Mouse (Mus musculus): Measurements from ENCODE around the gene Phpt1. TPM values are rescaled to one million over a fixed set of nuclear protein-coding genes. Genes with fewer than 3 reads are reported as not detected.

Gene Phpt1
- total and polyA plus RNA-seq, 2 experiments from 2014 or later, result 39.8 to 192 TPM

DNA sequence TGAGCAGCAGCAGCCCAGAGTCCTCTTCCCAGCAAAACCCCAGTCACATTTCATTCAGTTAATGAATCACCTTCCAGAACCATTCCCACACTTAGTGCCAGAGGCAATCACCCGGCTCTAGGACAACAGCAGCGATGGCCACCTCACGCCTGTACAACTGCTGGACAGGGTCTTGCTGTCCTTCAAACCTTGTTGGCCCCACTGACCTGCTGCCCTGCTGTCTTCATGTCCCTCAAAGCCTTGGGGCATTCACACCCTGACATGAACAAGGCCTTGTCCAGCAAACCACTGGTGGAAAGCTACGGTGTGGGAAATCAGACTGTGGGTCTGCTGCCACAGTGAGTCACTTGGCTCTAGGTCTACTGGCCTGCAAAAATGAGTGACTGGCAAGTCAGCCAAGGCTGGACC lies 34.5 kb downstream of the Phpt1 start:
- 92% methylated on average over 4 of the region's 4 CpGs for WGBS
- no peaks in the 10 kb centered on the region for H3K27me3 ChIP-seq (ENCODE audit: insufficient read depth, low read length)
- DNase-seq (ENCODE audit: low spot score) (no peak), ATAC-seq (ENCODE audit: low FRiP score) (no peak)
- H3K36me3 ChIP-seq (ENCODE audit: insufficient read depth, low read length), result peaks cover 7% of the 10 kb centered on the region; the same call in 1 of the 2 replicates
- H3K9me3 ChIP-seq (ENCODE audit: low read length), result no peaks in the 10 kb centered on the region
- TF ChIP-seq CTCF (IDR thresholded peaks at IDR 0.05), result no peak
- no peak overlapping the region for H3K9ac ChIP-seq (replicated peaks; ENCODE audit: low read length, poor library complexity, severe bottlenecking)
- H3K4me2 ChIP-seq (ENCODE audit: low read depth, low read length, poor library complexity, severe bottlenecking), result no peak overlapping the region
- no peak overlapping the region for H3K27ac ChIP-seq (ENCODE audit: low read depth, low read length)
- H3K4me1 ChIP-seq (ENCODE audit: insufficient read depth, low read length), result no peaks in the 10 kb centered on the region
- H3K4me3 ChIP-seq (ENCODE audit: low read depth, low read length), result no peak overlapping the region

DNA sequence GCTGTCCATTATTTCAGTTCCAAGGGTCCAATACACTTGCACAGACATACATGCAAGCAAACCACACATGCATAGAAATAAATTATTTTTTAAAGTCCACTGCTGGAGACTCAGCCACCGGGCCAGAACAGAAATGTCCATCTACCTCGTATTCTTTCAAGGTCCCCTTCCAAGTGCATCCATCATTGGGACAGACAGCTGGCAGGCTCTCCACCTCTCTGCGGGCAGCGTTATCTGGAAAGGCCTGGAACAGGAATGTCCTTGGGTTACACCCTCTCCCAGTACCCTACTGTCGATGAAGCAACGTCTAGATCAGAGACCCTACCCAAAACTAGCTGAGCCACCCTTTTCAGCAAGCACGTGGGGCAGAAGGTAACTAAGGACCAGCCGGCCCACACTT lies 38.5 kb downstream of the Phpt1 start:
- 93% methylated on average over 8 of the region's 8 CpGs for WGBS
- H3K4me1 ChIP-seq (ENCODE audit: insufficient read depth, low read length), result no peaks in the 10 kb centered on the region
- H3K27me3 ChIP-seq (ENCODE audit: insufficient read depth, low read length), result no peaks in the 10 kb centered on the region
- H3K9me3 ChIP-seq (ENCODE audit: low read length), result no peaks in the 10 kb centered on the region
- no peak overlapping the region for H3K4me3 ChIP-seq (ENCODE audit: low read depth, low read length)
- DNase-seq (ENCODE audit: low spot score) (no peak), ATAC-seq (ENCODE audit: low FRiP score) (no peak)
- no peak overlapping the region for H3K27ac ChIP-seq (ENCODE audit: low read depth, low read length)
- peaks cover 10% of the 10 kb centered on the region for H3K36me3 ChIP-seq (ENCODE audit: insufficient read depth, low read length)
- TF ChIP-seq CTCF (IDR thresholded peaks at IDR 0.05), result no peak
- no peak overlapping the region for H3K4me2 ChIP-seq (ENCODE audit: low read depth, low read length, poor library complexity, severe bottlenecking)
- no peak overlapping the region for H3K9ac ChIP-seq (replicated peaks; ENCODE audit: low read length, poor library complexity, severe bottlenecking)

- 100% methylated on average over 2 of the region's 2 CpGs for WGBS
- Histone ChIP-seq H3K36me3 (ENCODE audit: insufficient read depth, low read length) (peaks cover 14% of the 10 kb centered on the region), H3K9ac (replicated peaks; ENCODE audit: low read length, poor library complexity, severe bottlenecking) (no peak overlapping the region), H3K9me3 (ENCODE audit: low read length) (no peaks in the 10 kb centered on the region), H3K4me1 (ENCODE audit: insufficient read depth, low read length) (no peaks in the 10 kb centered on the region), H3K4me3 (ENCODE audit: low read depth, low read length) (no peak overlapping the region), H3K27me3 (ENCODE audit: insufficient read depth, low read length) (no peaks in the 10 kb centered on the region), H3K27ac (ENCODE audit: low read depth, low read length) (no peak overlapping the region), H3K4me2 (ENCODE audit: low read depth, low read length, poor library complexity, severe bottlenecking) (no peak overlapping the region)
- DNase-seq (ENCODE audit: low spot score) (no peak), ATAC-seq (ENCODE audit: low FRiP score) (no peak)
- no peak for TF ChIP-seq CTCF (IDR thresholded peaks at IDR 0.05)
These were observed 40.2 kb downstream of the Phpt1 start for GRCm38 (mm10) chr2:25534866-25535182.

DNA sequence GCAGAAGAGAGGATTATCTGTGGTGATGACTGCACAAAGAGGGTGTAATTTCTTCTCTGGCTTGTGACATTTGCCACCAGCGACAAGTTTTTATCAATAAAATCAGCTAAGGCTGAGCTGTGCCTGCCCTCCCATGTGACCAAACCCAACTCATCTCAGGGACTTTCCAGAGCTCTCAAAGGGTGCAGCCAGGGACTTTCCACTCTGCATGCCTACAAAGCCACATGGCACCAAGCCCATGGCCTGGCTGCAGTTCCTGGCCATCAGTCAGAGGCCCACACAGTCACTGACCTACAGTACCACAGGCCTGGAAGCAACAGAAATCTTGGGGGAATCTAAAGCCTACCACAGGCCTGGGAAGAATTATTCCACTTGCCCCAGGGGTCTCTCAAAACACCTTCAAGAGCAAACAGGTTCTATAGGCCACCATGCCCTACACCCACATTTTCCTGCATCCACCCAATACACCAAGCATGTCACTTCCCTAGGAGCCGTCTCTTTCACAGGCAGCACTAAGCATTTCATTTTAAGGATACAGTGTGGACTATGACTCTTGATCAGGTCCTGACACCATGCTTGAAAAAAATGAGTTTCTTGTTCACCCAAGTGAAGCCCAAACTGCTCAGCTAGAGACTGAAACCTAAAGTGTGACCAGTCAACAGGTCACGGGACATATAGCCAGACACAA lies 40.7 kb downstream of the Phpt1 start:
- Histone ChIP-seq H3K27ac (ENCODE audit: low read depth, low read length) (no peak overlapping the region), H3K9me3 (ENCODE audit: low read length) (no peaks in the 10 kb centered on the region), H3K4me3 (ENCODE audit: low read depth, low read length) (no peak overlapping the region), H3K4me1 (ENCODE audit: insufficient read depth, low read length) (no peaks in the 10 kb centered on the region), H3K27me3 (ENCODE audit: insufficient read depth, low read length) (no peaks in the 10 kb centered on the region), H3K4me2 (ENCODE audit: low read depth, low read length, poor library complexity, severe bottlenecking) (no peak overlapping the region), H3K36me3 (ENCODE audit: insufficient read depth, low read length) (peaks cover 14% of the 10 kb centered on the region), H3K9ac (replicated peaks; ENCODE audit: low read length, poor library complexity, severe bottlenecking) (no peak overlapping the region)
- ATAC-seq (ENCODE audit: low FRiP score) (no peak), DNase-seq (ENCODE audit: low spot score) (peak; percentile 60)
- 80% methylated on average over 3 of the region's 3 CpGs for WGBS
- no peak for TF ChIP-seq CTCF (IDR thresholded peaks at IDR 0.05)

GRCm38 (mm10) chr2:25533707-25534106 lies 41.3 kb downstream of the Phpt1 start:
- Histone ChIP-seq H3K4me3 (ENCODE audit: low read depth, low read length) (no peak overlapping the region), H3K4me2 (ENCODE audit: low read depth, low read length, poor library complexity, severe bottlenecking) (no peak overlapping the region), H3K4me1 (ENCODE audit: insufficient read depth, low read length) (no peaks in the 10 kb centered on the region), H3K27ac (ENCODE audit: low read depth, low read length) (no peak overlapping the region), H3K9ac (replicated peaks; ENCODE audit: low read length, poor library complexity, severe bottlenecking) (no peak overlapping the region), H3K27me3 (ENCODE audit: insufficient read depth, low read length) (no peaks in the 10 kb centered on the region), H3K36me3 (ENCODE audit: insufficient read depth, low read length) (peaks cover 17% of the 10 kb centered on the region), H3K9me3 (ENCODE audit: low read length) (no peaks in the 10 kb centered on the region)
- ATAC-seq (ENCODE audit: low FRiP score), result no peak
- no peak for TF ChIP-seq CTCF (IDR thresholded peaks at IDR 0.05)
- WGBS, result 96% methylated on average over 2 of the region's 2 CpGs
- no peak for DNase-seq (ENCODE audit: low spot score)

- Histone ChIP-seq H3K36me3 (ENCODE audit: insufficient read depth, low read length) (peaks cover 56% of the 10 kb centered on the region), H3K4me3 (ENCODE audit: low read depth, low read length) (no peak overlapping the region), H3K4me1 (ENCODE audit: insufficient read depth, low read length) (no peaks in the 10 kb centered on the region), H3K9me3 (ENCODE audit: low read length) (no peaks in the 10 kb centered on the region), H3K4me2 (ENCODE audit: low read depth, low read length, poor library complexity, severe bottlenecking) (no peak overlapping the region), H3K27me3 (ENCODE audit: insufficient read depth, low read length) (no peaks in the 10 kb centered on the region), H3K9ac (replicated peaks; ENCODE audit: low read length, poor library complexity, severe bottlenecking) (no peak overlapping the region), H3K27ac (ENCODE audit: low read depth, low read length) (no peak overlapping the region)
- no peak for TF ChIP-seq CTCF (IDR thresholded peaks at IDR 0.05)
- ATAC-seq (ENCODE audit: low FRiP score) (no peak), DNase-seq (ENCODE audit: low spot score) (no peak)
- 93% methylated on average over 9 of the region's 9 CpGs for WGBS
These were observed 48.3 kb downstream of the Phpt1 start for GRCm38 (mm10) chr2:25526510-25527302.

Other genes starting within 250 kb of the Phpt1 start
Only the 30 nearest of the 34 such genes appear.
- gene Uap1l1, start 209.5 kb downstream of the Phpt1 start, total RNA-seq (2014; rRNA removed), result 7.9 and 9.9 TPM in 2 replicates
- 11.7 and 14.1 TPM in 2 replicates for gene Uap1l1, start 209.5 kb downstream of the Phpt1 start, polyA plus RNA-seq (2015; fragmentation: Nextera tagmentation; extraction: Ambion mirVana)
- gene Sapcd2, start 202.9 kb downstream of the Phpt1 start, total RNA-seq (2014; rRNA removed), result 18.9 and 21.6 TPM in 2 replicates
- gene Sapcd2, start 202.9 kb downstream of the Phpt1 start, polyA plus RNA-seq (2015; fragmentation: Nextera tagmentation; extraction: Ambion mirVana), result 12.7 and 13.4 TPM in 2 replicates
- gene Entpd2, start 179.3 kb downstream of the Phpt1 start, total RNA-seq (2014; rRNA removed), result 4.2 and 4.4 TPM in 2 replicates
- 10.4 and 10.6 TPM in 2 replicates for gene Entpd2, start 179.3 kb downstream of the Phpt1 start, polyA plus RNA-seq (2015; fragmentation: Nextera tagmentation; extraction: Ambion mirVana)
- gene Npdc1, start 175.9 kb downstream of the Phpt1 start, total RNA-seq (2014; rRNA removed), result 199 and 234 TPM in 2 replicates
- gene Npdc1, start 175.9 kb downstream of the Phpt1 start, polyA plus RNA-seq (2015; fragmentation: Nextera tagmentation; extraction: Ambion mirVana), result 470 and 481 TPM in 2 replicates
- 0.42 and 1.6 TPM in 2 replicates for gene Fut7, start 152.0 kb downstream of the Phpt1 start, total RNA-seq (2014; rRNA removed)
- gene Fut7, start 152.0 kb downstream of the Phpt1 start, polyA plus RNA-seq (2015; fragmentation: Nextera tagmentation; extraction: Ambion mirVana), result 0.22 and 0.23 TPM in 2 replicates
- gene Abca2, start 146.5 kb downstream of the Phpt1 start, total RNA-seq (2014; rRNA removed), result 79.8 and 84.3 TPM in 2 replicates
- 13.5 and 14.5 TPM in 2 replicates for gene Abca2, start 146.5 kb downstream of the Phpt1 start, polyA plus RNA-seq (2015; fragmentation: Nextera tagmentation; extraction: Ambion mirVana)
- 0.61 and 0.66 TPM in 2 replicates for gene Clic3, start 118.4 kb downstream of the Phpt1 start, total RNA-seq (2014; rRNA removed)
- 2.0 and 2.4 TPM in 2 replicates for gene Clic3, start 118.4 kb downstream of the Phpt1 start, polyA plus RNA-seq (2015; fragmentation: Nextera tagmentation; extraction: Ambion mirVana)
- 163 and 195 TPM in 2 replicates for gene Paxx, start 114.1 kb downstream of the Phpt1 start, total RNA-seq (2014; rRNA removed)
- 151 and 165 TPM in 2 replicates for gene Paxx, start 114.1 kb downstream of the Phpt1 start, polyA plus RNA-seq (2015; fragmentation: Nextera tagmentation; extraction: Ambion mirVana)
- gene Ptgds, start 105.2 kb downstream of the Phpt1 start, total RNA-seq (2014; rRNA removed), result 2,128 and 2,726 TPM in 2 replicates
- 2,827 and 3,075 TPM in 2 replicates for gene Ptgds, start 105.2 kb downstream of the Phpt1 start, polyA plus RNA-seq (2015; fragmentation: Nextera tagmentation; extraction: Ambion mirVana)
- not detected in 2 replicates for gene Lcn12, start 81.3 kb downstream of the Phpt1 start, total RNA-seq (2014; rRNA removed)
- gene Lcn12, start 81.3 kb downstream of the Phpt1 start, polyA plus RNA-seq (2015; fragmentation: Nextera tagmentation; extraction: Ambion mirVana), result not detected in 2 replicates
- gene Fbxw5, start 74.5 kb downstream of the Phpt1 start, total RNA-seq (2014; rRNA removed), result 131 and 148 TPM in 2 replicates
- gene Fbxw5, start 74.5 kb downstream of the Phpt1 start, polyA plus RNA-seq (2015; fragmentation: Nextera tagmentation; extraction: Ambion mirVana), result 106 and 113 TPM in 2 replicates
- gene C8g, start 73.5 kb downstream of the Phpt1 start, total RNA-seq (2014; rRNA removed), result 2.7 and 4.4 TPM in 2 replicates
- 6.8 TPM in 2 replicates for gene C8g, start 73.5 kb downstream of the Phpt1 start, polyA plus RNA-seq (2015; fragmentation: Nextera tagmentation; extraction: Ambion mirVana)
- gene Traf2, start 28.3 kb downstream of the Phpt1 start, total RNA-seq (2014; rRNA removed), result 5.5 and 7.6 TPM in 2 replicates
- 7.0 and 9.3 TPM in 2 replicates for gene Traf2, start 28.3 kb downstream of the Phpt1 start, polyA plus RNA-seq (2015; fragmentation: Nextera tagmentation; extraction: Ambion mirVana)
- 187 and 196 TPM in 2 replicates for gene Edf1, start 17.4 kb downstream of the Phpt1 start, total RNA-seq (2014; rRNA removed)
- gene Edf1, start 17.4 kb downstream of the Phpt1 start, polyA plus RNA-seq (2015; fragmentation: Nextera tagmentation; extraction: Ambion mirVana), result 389 and 392 TPM in 2 replicates
- gene Mamdc4, start 379 bp downstream of the Phpt1 start, total RNA-seq (2014; rRNA removed), result 1.7 and 1.9 TPM in 2 replicates
- 0.32 TPM in 2 replicates for gene Mamdc4, start 379 bp downstream of the Phpt1 start, polyA plus RNA-seq (2015; fragmentation: Nextera tagmentation; extraction: Ambion mirVana)
- 23.1 and 30.9 TPM in 2 replicates for gene Ajm1, start 6.5 kb upstream of the Phpt1 start, total RNA-seq (2014; rRNA removed)
- gene Ajm1, start 6.5 kb upstream of the Phpt1 start, polyA plus RNA-seq (2015; fragmentation: Nextera tagmentation; extraction: Ambion mirVana), result 19.2 and 22.1 TPM in 2 replicates
- gene Rabl6, start 33.3 kb upstream of the Phpt1 start, total RNA-seq (2014; rRNA removed), result 66.8 and 98.0 TPM in 2 replicates
- gene Rabl6, start 33.3 kb upstream of the Phpt1 start, polyA plus RNA-seq (2015; fragmentation: Nextera tagmentation; extraction: Ambion mirVana), result 56.7 and 61.2 TPM in 2 replicates
- not detected in 2 replicates for gene Ccdc183, start 42.5 kb upstream of the Phpt1 start, total RNA-seq (2014; rRNA removed)
- gene Ccdc183, start 42.5 kb upstream of the Phpt1 start, polyA plus RNA-seq (2015; fragmentation: Nextera tagmentation; extraction: Ambion mirVana), result 0.26 and 0.36 TPM in 2 replicates
- 45.7 and 54.6 TPM in 2 replicates for gene Tmem141, start 46.8 kb upstream of the Phpt1 start, total RNA-seq (2014; rRNA removed)
- gene Tmem141, start 46.8 kb upstream of the Phpt1 start, polyA plus RNA-seq (2015; fragmentation: Nextera tagmentation; extraction: Ambion mirVana), result 58.3 and 67.9 TPM in 2 replicates
- gene Fcna, start 52.8 kb upstream of the Phpt1 start, total RNA-seq (2014; rRNA removed), result 5.7 and 7.2 TPM in 2 replicates
- gene Fcna, start 52.8 kb upstream of the Phpt1 start, polyA plus RNA-seq (2015; fragmentation: Nextera tagmentation; extraction: Ambion mirVana), result 5.1 and 5.3 TPM in 2 replicates
- not detected in 2 replicates for gene Lcn8, start 77.9 kb upstream of the Phpt1 start, total RNA-seq (2014; rRNA removed)
- gene Lcn8, start 77.9 kb upstream of the Phpt1 start, polyA plus RNA-seq (2015; fragmentation: Nextera tagmentation; extraction: Ambion mirVana), result not detected in 2 replicates
- gene Lcn5, start 82.7 kb upstream of the Phpt1 start, total RNA-seq (2014; rRNA removed), result not detected in 2 replicates
- not detected in 2 replicates for gene Lcn5, start 82.7 kb upstream of the Phpt1 start, polyA plus RNA-seq (2015; fragmentation: Nextera tagmentation; extraction: Ambion mirVana)
- not detected in 2 replicates for gene Lcn6, start 101.6 kb upstream of the Phpt1 start, total RNA-seq (2014; rRNA removed)
- gene Lcn6, start 101.6 kb upstream of the Phpt1 start, polyA plus RNA-seq (2015; fragmentation: Nextera tagmentation; extraction: Ambion mirVana), result not detected in 2 replicates
- not detected in 2 replicates for gene Lcn10, start 107.5 kb upstream of the Phpt1 start, total RNA-seq (2014; rRNA removed)
- gene Lcn10, start 107.5 kb upstream of the Phpt1 start, polyA plus RNA-seq (2015; fragmentation: Nextera tagmentation; extraction: Ambion mirVana), result not detected in 2 replicates
- not detected in 2 replicates for gene Obp2a, start 124.8 kb upstream of the Phpt1 start, total RNA-seq (2014; rRNA removed)
- gene Obp2a, start 124.8 kb upstream of the Phpt1 start, polyA plus RNA-seq (2015; fragmentation: Nextera tagmentation; extraction: Ambion mirVana), result not detected in 2 replicates
- 87.1 and 89.2 TPM in 2 replicates for gene Bmyc, start 131.5 kb upstream of the Phpt1 start, total RNA-seq (2014; rRNA removed)
- 229 TPM in 2 replicates for gene Bmyc, start 131.5 kb upstream of the Phpt1 start, polyA plus RNA-seq (2015; fragmentation: Nextera tagmentation; extraction: Ambion mirVana)
- gene Obp2b, start 161.8 kb upstream of the Phpt1 start, total RNA-seq (2014; rRNA removed), result not detected in 2 replicates
- not detected in 2 replicates for gene Obp2b, start 161.8 kb upstream of the Phpt1 start, polyA plus RNA-seq (2015; fragmentation: Nextera tagmentation; extraction: Ambion mirVana)
- not detected in 2 replicates for gene Lcn3, start 190.3 kb upstream of the Phpt1 start, total RNA-seq (2014; rRNA removed)
- gene Lcn3, start 190.3 kb upstream of the Phpt1 start, polyA plus RNA-seq (2015; fragmentation: Nextera tagmentation; extraction: Ambion mirVana), result not detected in 2 replicates
- not detected in 2 replicates for gene Lcn11, start 201.8 kb upstream of the Phpt1 start, total RNA-seq (2014; rRNA removed)
- not detected in 2 replicates for gene Lcn11, start 201.8 kb upstream of the Phpt1 start, polyA plus RNA-seq (2015; fragmentation: Nextera tagmentation; extraction: Ambion mirVana)
- gene Gm13539, start 207.0 kb upstream of the Phpt1 start, total RNA-seq (2014; rRNA removed), result not detected in 2 replicates
- not detected in 2 replicates for gene Gm13539, start 207.0 kb upstream of the Phpt1 start, polyA plus RNA-seq (2015; fragmentation: Nextera tagmentation; extraction: Ambion mirVana)

Measured in midbrain, postnatal 0 days (tissue).